Mouse (Mus musculus) G1E-ER4 (cell line): ENCODE results near the gene Actrt3. TPM values are rescaled to one million over a fixed set of nuclear protein-coding genes. Genes with fewer than 3 reads are reported as not detected.

Experiments used
- GATA1 ChIP-seq: IDR thresholded peaks from one replicate; pipeline ENCODE4 v1.8.0; 2012; ENCODE audit warnings: low read length, inconsistent platforms
- polyA plus RNA-seq: library from polyadenylated mRNA; stranded (reverse); fragments of >175 nt; gene quantifications from 2 replicates; pipeline ENCODE4 v1.2.3, GENCODE M21; 2012

Gene Actrt3
- polyA plus RNA-seq, result not detected in 2 replicates

GRCm38 (mm10) chr3:30599711-30600545 lies at the start of gene Actrt3:
Actrt3 (minus strand) TSS chr3:30599939.
- TF ChIP-seq GATA1, result no peak

GRCm38 (mm10) chr3:30648466-30648865 lies 48.7 kb upstream of the Actrt3 start:
- TF ChIP-seq GATA1, result no peak

GRCm38 (mm10) chr3:30647440-30648090 lies 47.8 kb upstream of the Actrt3 start, which contains the start of gene Lrrc34:
Lrrc34 (minus strand) TSS chr3:30647869.
- no peak for TF ChIP-seq GATA1

- TF ChIP-seq GATA1, result no peak
Measured at GRCm38 (mm10) chr3:30646761-30647160, 47.0 kb upstream of the Actrt3 start.

- TF ChIP-seq GATA1, result no peak
Measured at GRCm38 (mm10) chr3:30644207-30644606, 44.5 kb upstream of the Actrt3 start, which contains the start of gene Lrriq4. Lrriq4 (plus strand) TSS chr3:30644507.

GRCm38 (mm10) chr3:30635629-30636028 lies 35.9 kb upstream of the Actrt3 start:
- no peak for TF ChIP-seq GATA1

GRCm38 (mm10) chr3:30633681-30634080 lies 33.9 kb upstream of the Actrt3 start:
- no peak for TF ChIP-seq GATA1

- no peak for TF ChIP-seq GATA1
Measured at GRCm38 (mm10) chr3:30620132-30620531, 20.4 kb upstream of the Actrt3 start.

- no peak for TF ChIP-seq GATA1
Measured at GRCm38 (mm10) chr3:30610930-30611329, 11.2 kb upstream of the Actrt3 start.

- no peak for TF ChIP-seq GATA1
Measured at GRCm38 (mm10) chr3:30608999-30609398, 9.3 kb upstream of the Actrt3 start.

GRCm38 (mm10) chr3:30603256-30603655 lies 3.5 kb upstream of the Actrt3 start:
- TF ChIP-seq GATA1, result no peak

GRCm38 (mm10) chr3:30602740-30603098 lies 3.0 kb upstream of the Actrt3 start:
- TF ChIP-seq GATA1, result no peak

- no peak for TF ChIP-seq GATA1
Measured at GRCm38 (mm10) chr3:30602065-30602739, 2.5 kb upstream of the Actrt3 start, which contains the start of gene Mynn. Mynn (plus strand) TSS chr3:30602065.

- no peak for TF ChIP-seq GATA1
Measured at GRCm38 (mm10) chr3:30601610-30602064, 1.9 kb upstream of the Actrt3 start.

GRCm38 (mm10) chr3:30601175-30601574 lies 1.4 kb upstream of the Actrt3 start:
- no peak for TF ChIP-seq GATA1

GRCm38 (mm10) chr3:30600717-30601116 lies 978 bp upstream of the Actrt3 start:
- TF ChIP-seq GATA1, result no peak
